Mouse (Mus musculus) lung, postnatal 0 days (tissue): ENCODE results near the gene Pask.

Source experiments
- CTCF ChIP-seq: IDR thresholded peaks from 2 replicates; pipeline ENCODE4 v1.5.1; 2016; ENCODE audit warnings: antibody characterized with exemption, mild to moderate bottlenecking
- EP300 ChIP-seq: IDR thresholded peaks from 2 replicates; pipeline ENCODE4 v1.6.1; 2016; ENCODE audit warnings: antibody characterized with exemption, mild to moderate bottlenecking, control low read depth

GRCm38 (mm10) chr1:93388906-93389305 lies 45.6 kb upstream of the Pask start:
- TF ChIP-seq CTCF (no peak), EP300 (no peak)
